Mouse (Mus musculus) small intestine, adult 2 months (tissue): ENCODE measurements around the gene Cdsn.
"Not testable (repeated sequence)": the region's sequence is repeated elsewhere in the genome, so short reads cannot be mapped to it uniquely, and the experiment has no call there.

Source experiments
- CTCF ChIP-seq: fragments of 200-500 bp; IDR thresholded peaks from 2 replicates; pipeline ENCODE4 v1.5.1; 2012; ENCODE audit warnings: low read depth, mild to moderate bottlenecking, control low read depth, inconsistent platforms, low read length, moderate library complexity, mixed read lengths; ENCODE audit not compliant: insufficient replicate concordance, insufficient read length; ENCODE audit errors: extremely low read depth
- POLR2A ChIP-seq: fragments of 200-500 bp; IDR thresholded peaks from 2 replicates; pipeline ENCODE4 v1.6.1; 2012; ENCODE audit warnings: low read depth, mild to moderate bottlenecking, control low read depth, inconsistent platforms, low read length, moderate library complexity

DNA sequence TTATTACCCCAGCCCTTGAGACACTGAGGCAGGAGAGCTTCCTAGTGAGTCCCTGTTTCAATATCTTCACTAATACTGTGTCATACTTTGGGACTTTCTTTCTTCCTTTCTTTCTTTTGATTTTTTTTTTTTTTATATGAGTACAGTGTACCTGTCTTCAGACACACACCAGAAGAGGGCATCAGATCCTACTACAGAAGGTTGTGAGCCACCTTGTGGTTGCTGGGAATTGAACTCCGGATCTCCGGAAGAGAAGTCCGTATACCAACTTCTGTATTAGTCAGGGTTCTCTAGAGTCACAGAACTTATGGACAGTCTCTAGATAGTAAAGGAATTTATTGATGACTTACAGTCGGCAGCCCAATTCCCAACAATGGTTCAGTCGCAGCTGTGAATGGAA lies 43.6 kb upstream of the Cdsn start:
- TF ChIP-seq POLR2A, CTCF: not testable (repeated sequence)
